Mouse (Mus musculus) stomach, embryonic 16.5 days (tissue): ENCODE measurements around the gene Nkx2-1. TPM values are rescaled to one million over a fixed set of nuclear protein-coding genes. Genes with fewer than 3 reads are reported as not detected.
A peak's percentile ranks its signal among the peaks of the same experiment; 100 is the strongest.

ENCODE experiments used
- ATAC-seq: fragments of 200-750 bp; cut with Nextera tagmentation; 2 replicates; pipeline ENCODE4 v1.8.0; 2017; ENCODE audit warnings: moderate number of reproducible peaks, moderate TSS enrichment; ENCODE audit not compliant: insufficient read depth, low FRiP score
- H3K27ac ChIP-seq: fragments of 300-500 bp; sonication (generic); 2 replicates; pipeline ENCODE4 v1.5.1; 2014; ENCODE audit warnings: low read length
- H3K27me3 ChIP-seq: fragments of 300-500 bp; sonication (generic); 2 replicates; pipeline ENCODE4 v1.6.1; 2014; ENCODE audit warnings: low read length, control low read depth, mixed read lengths; ENCODE audit not compliant: control insufficient read depth, insufficient read depth
- H3K36me3 ChIP-seq: fragments of 300-500 bp; sonication (generic); 2 replicates; pipeline ENCODE4 v1.6.1; 2014; ENCODE audit warnings: low read length; ENCODE audit not compliant: control insufficient read depth, insufficient read depth
- H3K4me1 ChIP-seq: fragments of 300-500 bp; sonication (generic); 2 replicates; pipeline ENCODE4 v1.6.1; 2014; ENCODE audit warnings: low read length, control low read depth, mixed read lengths; ENCODE audit not compliant: control insufficient read depth, insufficient read depth
- H3K4me2 ChIP-seq: fragments of 300-500 bp; sonication (generic); 2 replicates; pipeline ENCODE4 v1.6.1; 2014; ENCODE audit warnings: low read depth, low read length, mixed read lengths
- H3K4me3 ChIP-seq: fragments of 300-500 bp; sonication (generic); replicated peaks from 2 replicates; pipeline ENCODE4 v1.5.1; 2014; ENCODE audit warnings: mild to moderate bottlenecking, low read length
- H3K9ac ChIP-seq: fragments of 300-500 bp; sonication (generic); 2 replicates; pipeline ENCODE4 v1.6.1; 2014; ENCODE audit warnings: low read length
- H3K9me3 ChIP-seq: fragments of 300-500 bp; sonication (generic); replicated peaks from 2 replicates; pipeline ENCODE4 v1.6.1; 2016; ENCODE audit warnings: low read length, control low read depth; ENCODE audit not compliant: control insufficient read depth
- WGBS: fragments of 180-500 bp; shearing (Covaris S2); extraction: QIAGEN DNeasy Blood & Tissue Kit; methylation state at CpG from one replicate; pipeline ENCODE4 v1.1.7; 2014; 5-methylcytosine and 5-hydroxymethylcytosine counted together
- polyA plus RNA-seq: library from polyadenylated mRNA; unstranded; fragments of >200 nt; fragmentation: Nextera tagmentation; extraction: Ambion mirVana; gene quantifications from 2 replicates; pipeline ENCODE4 v1.2.1, GENCODE M21; 2015

The Nkx2-1 gene
- not detected in 2 replicates for polyA plus RNA-seq

DNA sequence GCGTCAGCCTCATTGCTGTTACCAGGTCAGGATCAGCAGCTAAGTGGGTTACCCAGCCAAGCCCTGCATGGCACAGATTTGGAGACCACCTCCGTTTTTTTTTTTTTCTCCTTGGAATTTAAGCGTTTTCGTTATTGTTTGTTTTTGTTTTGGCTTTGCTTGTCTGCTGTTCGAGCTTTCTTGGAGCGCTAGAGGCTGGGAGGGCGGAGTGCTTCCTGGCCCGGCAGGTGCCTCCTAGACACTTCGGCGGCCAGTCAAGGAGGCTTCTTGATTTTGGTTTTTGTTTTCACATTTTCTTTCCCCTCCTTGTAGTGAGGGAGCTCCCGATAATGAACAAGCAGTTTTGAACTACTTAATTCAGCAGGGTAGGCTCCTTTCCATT lies at the start of gene Nkx2-1:
TSS of gene Nkx2-1 (minus strand) at position 25 of the 382 bp plus-strand sequence.
- peaks cover 96% of the 10 kb centered on the region for H3K27me3 ChIP-seq

DNA sequence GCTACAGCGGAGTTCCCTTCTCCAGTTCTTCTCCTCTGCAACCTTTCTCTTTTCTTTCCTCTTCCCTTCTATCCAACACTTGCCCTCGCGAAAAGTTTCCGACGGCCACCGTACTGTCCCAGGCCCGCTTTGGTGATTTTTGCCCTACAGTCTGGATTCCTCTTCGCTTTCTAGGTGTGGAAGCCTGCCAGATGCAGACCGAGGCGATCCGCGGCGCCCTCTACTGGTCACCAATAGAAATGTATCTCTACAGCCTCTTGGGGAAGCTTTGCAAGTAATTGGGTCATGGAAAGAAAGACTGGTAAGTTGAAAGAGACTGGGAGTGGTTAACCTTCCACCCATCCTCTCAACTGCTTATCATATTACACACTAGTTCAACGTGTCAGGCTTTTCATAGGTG lies 4.4 kb upstream of the Nkx2-1 start:
- Histone ChIP-seq H3K9me3 (no peaks in the 10 kb centered on the region), H3K4me2 (0 out of 2 replicates have a peak overlapping the region, but pooled peaks have one; percentile 38), H3K4me1 (no peaks in the 10 kb centered on the region), H3K4me3 (no peak overlapping the region), H3K27ac (no peak overlapping the region), H3K9ac (no peak overlapping the region), H3K27me3 (peaks cover 64% of the 10 kb centered on the region), H3K36me3 (no peaks in the 10 kb centered on the region)
- WGBS: 2% methylated on average over 14 of the region's 14 CpGs
- peak; percentile 33; the same call in 1 of the 2 replicates for ATAC-seq

More for the DNA sequence above, at the start of gene Nkx2-1:
- Histone ChIP-seq H3K36me3 (no peaks in the 10 kb centered on the region), H3K9ac (no peak within 1 kb of the TSS), H3K9me3 (no peaks in the 10 kb centered on the region), H3K27ac (no peak within 1 kb of the TSS), H3K4me2 (no peak within 1 kb of the TSS), H3K4me3 (no peak within 1 kb of the TSS; the same call in 1 of the 2 replicates), H3K4me1 (0 out of 2 replicates have a peak, but pooled peaks cover 7% of the 10 kb centered on the region)
- no peak for ATAC-seq
- WGBS: 2% methylated on average over 11 of the region's 11 CpGs

DNA sequence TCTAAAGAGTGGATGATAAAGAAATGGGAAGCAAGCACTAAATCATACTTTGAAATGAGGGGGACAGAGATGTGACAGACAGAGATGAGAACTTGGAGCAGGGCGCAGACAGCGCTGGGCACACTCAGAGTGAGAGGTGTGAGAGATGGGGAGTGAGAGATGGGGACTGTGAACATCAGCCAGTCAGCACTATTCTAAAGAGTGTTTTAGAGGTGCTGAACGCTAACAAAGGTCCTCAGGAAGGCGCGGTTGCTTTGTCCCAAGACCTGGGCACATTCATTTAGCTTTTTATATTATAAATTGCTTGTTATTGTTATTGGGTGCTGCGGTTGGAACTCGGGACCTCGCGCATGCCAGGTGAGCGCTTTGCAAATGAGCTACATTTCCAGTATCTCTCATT lies 3.9 kb upstream of the Nkx2-1 start:
- Histone ChIP-seq H3K9me3 (no peaks in the 10 kb centered on the region), H3K4me1 (0 out of 2 replicates have a peak, but pooled peaks cover 2% of the 10 kb centered on the region), H3K36me3 (no peaks in the 10 kb centered on the region), H3K4me2 (no peak overlapping the region), H3K4me3 (no peak overlapping the region), H3K9ac (no peak overlapping the region), H3K27ac (no peak overlapping the region), H3K27me3 (peaks cover 68% of the 10 kb centered on the region)
- no peak for ATAC-seq
- 3% methylated on average over 10 of the region's 10 CpGs for WGBS

DNA sequence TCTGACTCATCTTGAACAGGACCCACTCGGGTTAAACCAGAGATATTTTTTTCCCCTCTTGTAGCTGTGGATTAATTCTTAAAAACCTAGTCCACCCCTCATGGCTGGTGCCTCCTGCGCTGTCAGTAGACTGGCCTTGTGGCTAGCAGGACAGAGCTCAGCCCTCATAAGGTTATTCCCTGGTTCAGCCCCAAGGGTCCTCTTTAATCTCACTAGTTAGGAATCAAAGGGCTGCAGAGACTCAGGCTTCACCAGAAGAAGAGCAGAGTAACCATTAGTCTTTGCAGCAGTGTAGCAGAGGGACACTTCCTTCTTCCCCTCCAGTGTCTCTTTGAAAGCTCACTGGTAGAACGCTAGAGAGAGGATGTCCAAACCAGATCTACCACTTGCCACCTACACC lies 1.9 kb upstream of the Nkx2-1 start:
- Histone ChIP-seq H3K9me3 (no peaks in the 10 kb centered on the region), H3K9ac (no peak overlapping the region), H3K36me3 (no peaks in the 10 kb centered on the region), H3K27ac (no peak overlapping the region), H3K4me1 (0 out of 2 replicates have a peak, but pooled peaks cover 7% of the 10 kb centered on the region), H3K4me3 (no peak overlapping the region), H3K27me3 (peaks cover 87% of the 10 kb centered on the region), H3K4me2 (no peak overlapping the region)
- 0% methylated on average over 3 of the region's 3 CpGs for WGBS
- ATAC-seq: no peak

DNA sequence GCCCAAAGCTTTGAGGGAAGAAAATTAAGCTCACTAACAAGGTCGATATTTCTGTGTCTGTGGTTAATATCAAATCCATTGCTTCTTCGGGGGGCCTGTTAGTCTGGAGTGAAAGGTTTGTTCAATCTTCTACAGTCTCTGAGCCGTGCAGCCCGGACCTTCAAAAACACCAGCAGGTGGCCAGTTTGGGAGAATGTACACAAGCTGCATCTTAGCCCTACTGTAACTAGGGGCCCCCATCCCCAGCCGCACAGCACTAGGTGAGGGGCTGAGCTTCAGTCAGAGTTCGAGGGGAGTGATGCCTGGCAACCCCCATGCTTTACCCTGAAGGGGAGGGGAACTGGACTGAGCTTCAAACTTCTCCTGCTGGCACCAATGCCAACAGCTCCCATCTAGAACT lies 1.2 kb upstream of the Nkx2-1 start:
- H3K4me2 ChIP-seq: no peak overlapping the region
- H3K36me3 ChIP-seq: no peaks in the 10 kb centered on the region
- no peak overlapping the region for H3K4me3 ChIP-seq
- H3K27me3 ChIP-seq: peaks cover 94% of the 10 kb centered on the region
- H3K4me1 ChIP-seq: 0 out of 2 replicates have a peak, but pooled peaks cover 7% of the 10 kb centered on the region
- 2% methylated on average over 6 of the region's 6 CpGs for WGBS
- H3K9me3 ChIP-seq: no peaks in the 10 kb centered on the region
- ATAC-seq: no peak
- H3K27ac ChIP-seq: no peak overlapping the region
- H3K9ac ChIP-seq: no peak overlapping the region

DNA sequence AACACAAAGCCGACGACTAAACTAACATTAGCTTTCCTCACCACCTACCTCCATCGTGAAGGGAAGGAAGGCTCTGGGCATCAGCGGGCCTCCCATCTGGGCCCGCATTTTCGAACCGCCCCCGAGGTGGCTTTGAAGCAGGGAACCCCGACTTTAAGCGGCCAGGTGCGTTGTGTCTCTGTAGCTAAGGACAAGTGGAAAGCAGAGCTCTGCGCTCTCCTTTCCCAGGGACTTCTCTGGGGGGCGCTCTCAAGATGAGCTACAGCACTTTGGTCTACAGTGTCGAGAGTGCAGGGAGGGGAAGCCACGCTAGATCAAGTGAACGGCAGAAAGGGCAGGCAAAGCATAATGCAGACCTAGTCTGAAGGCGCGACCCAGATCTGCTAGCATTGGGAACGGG lies 634 bp upstream of the Nkx2-1 start:
- peaks cover 96% of the 10 kb centered on the region for H3K27me3 ChIP-seq
- H3K9ac ChIP-seq: no peak overlapping the region
- H3K4me2 ChIP-seq: no peak overlapping the region
- H3K4me1 ChIP-seq: 0 out of 2 replicates have a peak, but pooled peaks cover 7% of the 10 kb centered on the region
- H3K27ac ChIP-seq: no peak overlapping the region
- H3K36me3 ChIP-seq: no peaks in the 10 kb centered on the region
- H3K4me3 ChIP-seq: no peak overlapping the region
- no peaks in the 10 kb centered on the region for H3K9me3 ChIP-seq
- ATAC-seq: no peak
- 2% methylated on average over 18 of the region's 19 CpGs for WGBS

DNA sequence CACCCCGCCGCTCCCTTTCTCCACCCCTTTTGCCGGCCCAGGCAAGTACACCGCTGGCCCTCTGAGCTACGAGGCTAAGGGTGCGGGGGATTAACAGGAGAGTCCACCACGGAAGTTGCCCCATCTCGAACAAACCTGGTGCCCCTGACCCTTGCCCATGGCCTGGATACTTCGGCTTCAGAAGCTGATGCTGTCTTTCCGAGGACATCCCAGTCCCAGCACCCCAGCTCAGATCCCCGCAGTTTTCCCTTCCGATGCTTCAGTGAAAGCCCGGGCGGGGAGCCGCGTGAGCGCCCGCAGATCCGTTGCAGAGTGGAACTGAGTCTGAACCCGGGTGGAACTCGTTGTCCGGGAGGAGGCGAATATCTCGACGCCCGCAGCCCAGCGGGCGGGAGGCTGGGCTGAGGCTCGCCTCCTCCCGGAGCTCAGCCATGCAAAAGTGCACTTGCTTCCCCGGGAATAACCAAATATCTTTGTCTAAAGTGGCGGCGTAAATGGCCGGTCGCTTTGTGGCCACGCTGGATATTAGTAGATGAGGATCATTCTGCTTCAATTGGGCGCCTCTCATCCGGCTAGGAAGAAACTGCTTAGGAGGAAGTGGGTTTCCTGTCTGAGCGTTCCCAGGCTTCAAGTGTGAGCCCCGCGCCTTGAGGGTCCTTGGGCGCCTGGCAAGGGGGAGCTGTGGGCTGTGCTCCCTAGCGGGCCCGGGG lies 379 bp downstream of the Nkx2-1 start:
- no peak overlapping the region for H3K4me2 ChIP-seq
- WGBS: 1% methylated on average over 42 of the region's 44 CpGs
- H3K27me3 ChIP-seq: peaks cover 92% of the 10 kb centered on the region
- H3K4me3 ChIP-seq: no peak overlapping the region
- 0 out of 2 replicates have a peak, but pooled peaks cover 7% of the 10 kb centered on the region for H3K4me1 ChIP-seq
- no peak for ATAC-seq
- no peaks in the 10 kb centered on the region for H3K9me3 ChIP-seq
- H3K27ac ChIP-seq: no peak overlapping the region
- no peaks in the 10 kb centered on the region for H3K36me3 ChIP-seq
- no peak overlapping the region for H3K9ac ChIP-seq

DNA sequence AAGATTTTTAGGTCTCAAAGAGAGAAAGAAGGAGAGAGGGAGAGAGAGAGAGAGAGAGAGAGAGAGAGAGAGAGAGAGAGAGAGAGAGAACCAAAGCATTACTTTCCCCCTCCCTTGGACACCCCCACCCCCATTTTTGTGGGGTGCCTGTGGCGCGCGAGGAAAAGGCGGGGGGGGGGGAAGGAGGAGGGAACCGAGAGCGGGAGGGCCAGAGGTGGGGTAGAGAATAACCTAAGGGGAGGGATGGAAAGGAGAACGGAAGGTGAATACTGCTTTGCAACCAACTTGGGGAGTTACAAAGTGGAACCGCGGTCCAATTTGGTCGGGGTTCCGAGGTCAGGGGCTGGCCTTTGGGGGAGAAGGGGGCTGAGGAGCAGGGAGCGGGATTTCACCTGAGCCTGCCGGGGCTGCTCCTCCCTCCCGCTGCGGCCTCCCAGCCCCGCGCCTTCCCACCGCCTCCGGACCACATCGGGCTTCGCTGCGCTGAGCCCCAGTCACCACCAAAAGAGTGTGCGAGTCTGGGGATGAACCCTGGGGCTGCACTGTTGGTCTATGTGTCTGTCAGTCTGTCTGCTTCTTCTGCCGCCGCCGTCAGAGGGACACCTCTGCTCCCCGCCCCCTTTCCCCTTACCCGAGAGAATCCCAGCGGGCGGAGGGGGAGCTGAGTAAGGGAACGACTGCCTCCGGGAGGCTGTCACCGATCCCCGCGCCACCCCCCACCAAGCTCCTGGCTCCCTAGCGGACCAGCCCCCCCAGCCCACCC lies 1.1 kb downstream of the Nkx2-1 start:
- Histone ChIP-seq H3K9me3 (no peaks in the 10 kb centered on the region), H3K4me2 (no peak overlapping the region), H3K27me3 (peaks cover 88% of the 10 kb centered on the region), H3K4me1 (0 out of 2 replicates have a peak, but pooled peaks cover 7% of the 10 kb centered on the region), H3K4me3 (no peak overlapping the region; the same call in 1 of the 2 replicates), H3K9ac (no peak overlapping the region), H3K27ac (no peak overlapping the region), H3K36me3 (no peaks in the 10 kb centered on the region)
- no peak for ATAC-seq
- WGBS: 1% methylated on average over 35 of the region's 36 CpGs
